ENCODE assay signal across 8 mouse cellular contexts in genomic region chr7:19164978-19165377, GRCm38 (mm10). TPM values are rescaled to one million over a fixed set of nuclear protein-coding genes. Genes with fewer than 3 reads are reported as not detected.
A peak's percentile ranks its signal among the peaks of the same experiment; 100 is the strongest.
DNase-seq lines count a peak whose midpoint lies in the region; ATAC-seq and TF ChIP-seq lines count a peak whose summit lies in the region.

No protein-coding gene starts in this region.

- no peak for ATAC-seq in kidney, postnatal 0 days (replicated peaks; ENCODE audit: low FRiP score, low read depth)
- peak; percentile 58 for ATAC-seq in intestine, embryonic 15.5 days
- ATAC-seq in midbrain, postnatal 0 days (ENCODE audit: low FRiP score) = no peak

- H3K27ac ChIP-seq in kidney, postnatal 0 days = no peak overlapping the region
- no peak overlapping the region for H3K27ac ChIP-seq in intestine, embryonic 15.5 days
- no peak overlapping the region for H3K27ac ChIP-seq in midbrain, postnatal 0 days (ENCODE audit: low read depth, low read length)

- H3K9me3 ChIP-seq in kidney, postnatal 0 days (replicated peaks; ENCODE audit: low read length) = no peaks in the 10 kb centered on the region
- H3K9me3 ChIP-seq in intestine, embryonic 15.5 days = no peaks in the 10 kb centered on the region
- no peaks in the 10 kb centered on the region for H3K9me3 ChIP-seq in midbrain, postnatal 0 days (ENCODE audit: low read length)

- no peaks in the 10 kb centered on the region for H3K36me3 ChIP-seq in kidney, postnatal 0 days (ENCODE audit: insufficient read depth, low read length)
- no peaks in the 10 kb centered on the region for H3K36me3 ChIP-seq in intestine, embryonic 15.5 days
- no peaks in the 10 kb centered on the region for H3K36me3 ChIP-seq in midbrain, postnatal 0 days (ENCODE audit: insufficient read depth, low read length)

- peaks cover 22% of the 10 kb centered on the region for H3K4me1 ChIP-seq in kidney, postnatal 0 days (replicated peaks; ENCODE audit: insufficient read depth, low read length)
- H3K4me1 ChIP-seq in intestine, embryonic 15.5 days (replicated peaks) = peaks cover 33% of the 10 kb centered on the region
- H3K4me1 ChIP-seq in midbrain, postnatal 0 days (ENCODE audit: insufficient read depth, low read length) = peaks cover 3% of the 10 kb centered on the region; the same call in 1 of the 2 replicates

- no peaks in the 10 kb centered on the region for H3K27me3 ChIP-seq in kidney, postnatal 0 days (ENCODE audit: insufficient read depth, low read length)
- peaks cover 10% of the 10 kb centered on the region; the same call in 1 of the 2 replicates for H3K27me3 ChIP-seq in intestine, embryonic 15.5 days (replicated peaks)
- peaks cover 9% of the 10 kb centered on the region; the same call in 1 of the 2 replicates for H3K27me3 ChIP-seq in midbrain, postnatal 0 days (ENCODE audit: insufficient read depth, low read length)

- TF ChIP-seq CTCF in kidney, postnatal 0 days (IDR thresholded peaks at IDR 0.05; ENCODE audit: low read depth) = no peak
- no peak for TF ChIP-seq CTCF in midbrain, postnatal 0 days (IDR thresholded peaks at IDR 0.05)

- H3K9ac ChIP-seq in kidney, postnatal 0 days (ENCODE audit: low read depth, low read length) = no peak overlapping the region
- peak overlapping the region; percentile 26; the same call in 1 of the 2 replicates for H3K9ac ChIP-seq in intestine, embryonic 15.5 days
- H3K9ac ChIP-seq in midbrain, postnatal 0 days (replicated peaks; ENCODE audit: low read length, poor library complexity, severe bottlenecking) = no peak overlapping the region

- no peak overlapping the region for H3K4me3 ChIP-seq in kidney, postnatal 0 days (replicated peaks; ENCODE audit: low read depth, low read length)
- 0 out of 2 replicates have a peak overlapping the region, but pooled peaks have one; percentile 9 for H3K4me3 ChIP-seq in intestine, embryonic 15.5 days (replicated peaks)
- H3K4me3 ChIP-seq in midbrain, postnatal 0 days (ENCODE audit: low read depth, low read length) = no peak overlapping the region

- peak overlapping the region; percentile 21; the same call in 1 of the 2 replicates for H3K4me2 ChIP-seq in kidney, postnatal 0 days (ENCODE audit: low read length)
- peak overlapping the region; percentile 47 for H3K4me2 ChIP-seq in intestine, embryonic 15.5 days (replicated peaks)
- H3K4me2 ChIP-seq in midbrain, postnatal 0 days (ENCODE audit: low read depth, low read length, poor library complexity, severe bottlenecking) = peak overlapping the region; percentile 20

- DNase-seq in kidney, postnatal 0 days (ENCODE audit: low spot score) = no peak
- no peak for DNase-seq in kidney, postnatal 25 days
- DNase-seq in embryo, embryonic 11 days = peak; percentile 62
- DNase-seq in midbrain, postnatal 0 days (ENCODE audit: low spot score) = no peak
- DNase-seq in adrenal gland, postnatal 10 days = no peak
- DNase-seq in adrenal gland, adult (ENCODE audit: inconsistent age in 2 of 2, low spot score in 1 of 2) = no peak
- DNase-seq in adrenal gland, postnatal 14 days = no peak

- WGBS in kidney, postnatal 0 days = 2% methylated on average over 13 of the region's 13 CpGs
- 1% methylated on average over 13 of the region's 13 CpGs for WGBS in intestine, embryonic 15.5 days
- WGBS in midbrain, postnatal 0 days = 6% methylated on average over 13 of the region's 13 CpGs

RNA-seq across cellular contexts. Expression of gene Gipr, which starts 0.9 kb away (rescaled TPM):
- polyA plus RNA-seq in kidney, postnatal 0 days (2015; fragmentation: Nextera tagmentation; extraction: Ambion mirVana) = 0.08 and 0.09 TPM in 2 replicates
- polyA plus RNA-seq in intestine, embryonic 15.5 days (2015; fragmentation: Nextera tagmentation; extraction: Ambion mirVana) = 2.5 and 2.8 TPM in 2 replicates
- 2.3 and 7.4 TPM in 2 replicates for total RNA-seq in midbrain, postnatal 0 days (2014; rRNA removed)
- 1.7 and 2.3 TPM in 2 replicates for polyA plus RNA-seq in midbrain, postnatal 0 days (2015; fragmentation: Nextera tagmentation; extraction: Ambion mirVana)
- total RNA-seq in adrenal gland, postnatal 10 days (2021) = under 1 TPM; 0.75 to 0.94 TPM
- total RNA-seq in adrenal gland, postnatal 14 days (2021) = 0.71 and 0.93 TPM in 2 replicates

RNA-seq across cellular contexts. Expression of gene Eml2, which starts 11.2 kb away (rescaled TPM):
- 10.6 and 13.1 TPM in 2 replicates for polyA plus RNA-seq in kidney, postnatal 0 days (2015; fragmentation: Nextera tagmentation; extraction: Ambion mirVana)
- 6.5 and 7.3 TPM in 2 replicates for polyA plus RNA-seq in intestine, embryonic 15.5 days (2015; fragmentation: Nextera tagmentation; extraction: Ambion mirVana)
- total RNA-seq in midbrain, postnatal 0 days (2014; rRNA removed) = 83.7 and 89.0 TPM in 2 replicates
- polyA plus RNA-seq in midbrain, postnatal 0 days (2015; fragmentation: Nextera tagmentation; extraction: Ambion mirVana) = 13.1 and 13.4 TPM in 2 replicates
- 10 to 100 TPM; 37.7 to 41.0 TPM for total RNA-seq in adrenal gland, postnatal 10 days (2021)
- total RNA-seq in adrenal gland, postnatal 14 days (2021) = 36.9 and 46.6 TPM in 2 replicates

RNA-seq across cellular contexts. Expression of gene Snrpd2, which starts 15.5 kb away (rescaled TPM):
- polyA plus RNA-seq in kidney, postnatal 0 days (2015; fragmentation: Nextera tagmentation; extraction: Ambion mirVana) = 119 and 127 TPM in 2 replicates
- polyA plus RNA-seq in intestine, embryonic 15.5 days (2015; fragmentation: Nextera tagmentation; extraction: Ambion mirVana) = 138 TPM in 2 replicates
- 31.4 and 36.7 TPM in 2 replicates for total RNA-seq in midbrain, postnatal 0 days (2014; rRNA removed)
- 115 and 116 TPM in 2 replicates for polyA plus RNA-seq in midbrain, postnatal 0 days (2015; fragmentation: Nextera tagmentation; extraction: Ambion mirVana)
- total RNA-seq in adrenal gland, postnatal 10 days (2021) = 10 to 100 TPM; 90.1 to 91.2 TPM
- total RNA-seq in adrenal gland, postnatal 14 days (2021) = 79.1 and 87.8 TPM in 2 replicates

RNA-seq across cellular contexts. Expression of gene Qpctl, which starts 15.9 kb away (rescaled TPM):
- polyA plus RNA-seq in kidney, postnatal 0 days (2015; fragmentation: Nextera tagmentation; extraction: Ambion mirVana) = 13.3 and 15.4 TPM in 2 replicates
- polyA plus RNA-seq in intestine, embryonic 15.5 days (2015; fragmentation: Nextera tagmentation; extraction: Ambion mirVana) = 9.2 and 11.5 TPM in 2 replicates
- 17.3 and 17.8 TPM in 2 replicates for total RNA-seq in midbrain, postnatal 0 days (2014; rRNA removed)
- polyA plus RNA-seq in midbrain, postnatal 0 days (2015; fragmentation: Nextera tagmentation; extraction: Ambion mirVana) = 30.2 and 32.5 TPM in 2 replicates
- 10 to 100 TPM; 12.5 to 12.6 TPM for total RNA-seq in adrenal gland, postnatal 10 days (2021)
- total RNA-seq in adrenal gland, postnatal 14 days (2021) = 13.2 and 15.2 TPM in 2 replicates

RNA-seq across cellular contexts. Expression of gene Fbxo46, which starts 45.3 kb away (rescaled TPM):
- 12.1 and 13.0 TPM in 2 replicates for polyA plus RNA-seq in kidney, postnatal 0 days (2015; fragmentation: Nextera tagmentation; extraction: Ambion mirVana)
- polyA plus RNA-seq in intestine, embryonic 15.5 days (2015; fragmentation: Nextera tagmentation; extraction: Ambion mirVana) = 10.5 and 12.8 TPM in 2 replicates
- total RNA-seq in midbrain, postnatal 0 days (2014; rRNA removed) = 19.8 and 20.6 TPM in 2 replicates
- 9.9 and 11.6 TPM in 2 replicates for polyA plus RNA-seq in midbrain, postnatal 0 days (2015; fragmentation: Nextera tagmentation; extraction: Ambion mirVana)
- 10 to 100 TPM; 10.7 to 11.1 TPM for total RNA-seq in adrenal gland, postnatal 10 days (2021)
- total RNA-seq in adrenal gland, postnatal 14 days (2021) = 11.2 and 11.9 TPM in 2 replicates
